Mouse (Mus musculus) MN1 (cell line): ENCODE results near the gene Gm44579.

Experiments
- DNase-seq: peaks from one replicate; pipeline ENCODE4 v3.0.0-alpha.2; 2016; ENCODE audit warnings: low spot score

The Gm44579 gene

DNA sequence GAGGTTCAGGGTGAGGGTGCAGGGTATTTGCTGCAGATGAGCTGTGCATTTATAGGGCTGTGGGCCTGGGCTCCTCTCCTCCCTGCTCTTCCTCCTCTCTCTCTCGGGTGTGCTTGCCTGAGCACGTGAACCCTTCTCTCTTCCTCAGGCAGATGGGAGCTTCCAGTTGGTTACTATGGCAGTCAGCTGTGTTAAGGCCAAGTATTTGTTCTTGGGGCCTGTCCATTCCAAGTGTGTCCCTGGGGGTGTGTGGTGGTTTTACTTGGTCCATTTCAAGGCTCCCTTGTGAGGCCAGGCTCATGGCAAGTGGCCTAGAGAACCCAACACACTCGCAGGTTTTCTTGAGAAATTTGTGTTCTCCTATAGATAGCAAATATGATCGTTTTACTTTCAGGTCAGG lies at the start of gene Gm44579, which contains the start of gene Olfr287:
Gene Gm44579 (minus strand): TSS at position 101 of the 400 bp plus-strand sequence.
Gene Olfr287 (minus strand): TSS at position 180 of the 400 bp plus-strand sequence.
- DNase-seq: no peak

GRCm38 (mm10) chr15:98257776-98258175 lies 37.0 kb upstream of the Gm44579 start:
- no peak for DNase-seq

GRCm38 (mm10) chr15:98257193-98257592 lies 36.4 kb upstream of the Gm44579 start, which contains the start of gene H1fnt:
TSS of gene H1fnt (minus strand) at chr15:98257293.
- no peak for DNase-seq

DNA sequence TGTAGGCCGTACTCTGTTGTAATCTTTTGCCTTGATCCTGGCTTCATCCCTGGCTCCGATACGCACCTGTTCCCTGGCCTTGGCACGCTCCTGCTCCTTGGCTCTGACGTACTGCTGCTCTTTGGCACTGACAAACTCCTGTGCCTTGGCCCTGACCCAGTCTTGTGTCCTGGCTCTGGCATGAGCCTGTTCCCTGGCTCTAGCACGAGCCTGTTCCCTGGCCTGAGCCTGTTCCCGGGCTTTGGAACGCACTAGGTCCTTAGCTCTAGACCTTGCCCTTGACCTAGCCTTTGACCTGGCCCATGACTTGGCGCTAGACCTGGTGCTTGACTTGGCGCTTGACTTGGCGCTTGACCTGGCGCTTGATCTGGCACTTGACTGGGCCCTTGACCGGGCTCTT lies 35.5 kb upstream of the Gm44579 start:
- no peak for DNase-seq

- DNase-seq: no peak
Measured at GRCm38 (mm10) chr15:98235442-98235841, 14.7 kb upstream of the Gm44579 start.

GRCm38 (mm10) chr15:98234350-98234749 lies 13.6 kb upstream of the Gm44579 start, which contains the start of gene Olfr286:
TSS of gene Olfr286 (minus strand) at chr15:98234450.
- no peak for DNase-seq

GRCm38 (mm10) chr15:98226096-98226495 lies 5.3 kb upstream of the Gm44579 start:
- DNase-seq: no peak

- no peak for DNase-seq
Measured at GRCm38 (mm10) chr15:98225610-98226009, 4.8 kb upstream of the Gm44579 start.

GRCm38 (mm10) chr15:98222377-98222776 lies 1.6 kb upstream of the Gm44579 start:
- DNase-seq: no peak

DNA sequence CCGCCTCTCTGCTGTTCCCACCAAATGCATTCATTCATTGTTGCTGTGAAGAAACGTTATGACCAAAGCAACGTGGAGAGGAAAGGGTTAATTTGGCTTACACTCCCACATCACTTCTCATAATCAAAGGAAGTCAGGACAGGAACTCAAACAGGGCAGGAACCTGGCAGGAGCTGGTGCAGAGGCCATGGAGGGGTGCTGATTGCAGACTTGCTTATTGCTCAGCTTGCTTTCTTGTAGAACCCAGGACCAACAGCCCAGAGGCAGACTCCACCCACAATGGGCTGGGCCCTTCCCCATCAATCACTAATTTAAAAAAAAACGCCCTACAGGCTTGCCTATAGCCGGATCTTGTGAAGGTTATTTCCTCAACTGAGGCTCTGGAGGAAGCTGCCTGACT lies 6.6 kb downstream of the Gm44579 start:
- DNase-seq: no peak

DNA sequence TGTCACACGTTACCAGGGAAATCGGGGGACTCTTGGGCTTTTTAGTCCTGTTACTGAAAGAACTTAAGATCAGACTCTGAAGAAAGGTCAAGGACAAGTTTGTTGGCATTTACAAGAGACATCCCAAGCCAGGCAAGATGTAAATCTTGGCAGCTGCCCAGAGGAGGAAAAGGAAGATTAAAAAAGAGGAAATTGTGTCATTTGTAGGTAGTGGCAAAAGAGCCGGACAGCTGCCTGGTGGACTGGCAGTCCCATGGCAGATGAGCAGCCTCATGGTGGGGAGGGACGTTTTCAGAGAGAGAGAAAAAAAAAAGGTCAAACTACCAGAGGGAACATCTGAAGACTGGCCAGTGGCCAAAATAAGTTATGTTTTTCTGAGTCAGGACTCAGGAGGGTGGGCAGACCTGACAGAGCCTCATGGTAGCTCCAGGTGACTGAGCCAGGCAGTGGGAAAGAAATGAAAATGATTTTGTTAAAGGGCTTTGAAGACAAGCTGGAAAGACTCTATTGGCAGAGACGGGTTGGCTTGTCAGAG lies 7.4 kb downstream of the Gm44579 start:
- DNase-seq: no peak

DNA sequence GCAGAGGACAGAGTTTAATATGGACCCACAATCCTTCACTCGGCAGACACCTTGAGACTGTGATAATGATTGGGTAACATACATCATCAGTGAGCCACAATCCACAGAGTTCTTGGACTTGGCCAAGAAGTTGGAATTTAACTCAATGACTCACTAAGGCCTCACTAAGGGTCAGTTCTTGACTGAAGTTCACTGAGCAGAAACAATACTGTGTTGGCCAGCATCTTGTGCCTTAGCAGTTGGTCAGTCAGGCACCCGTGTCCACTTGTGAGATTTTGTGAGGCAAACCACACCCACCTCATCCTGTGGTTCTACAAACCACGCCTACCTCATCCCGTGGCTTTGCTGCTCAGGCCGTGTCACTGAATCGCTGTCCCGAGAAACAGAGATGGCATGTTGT lies 11.1 kb downstream of the Gm44579 start:
- no peak for DNase-seq

- DNase-seq: no peak
Measured at GRCm38 (mm10) chr15:98195442-98195841, 25.3 kb downstream of the Gm44579 start, which contains the start of gene Olfr288. TSS of gene Olfr288 (minus strand) at chr15:98195542.

GRCm38 (mm10) chr15:98184456-98184855 lies 36.3 kb downstream of the Gm44579 start:
- DNase-seq: no peak

DNA sequence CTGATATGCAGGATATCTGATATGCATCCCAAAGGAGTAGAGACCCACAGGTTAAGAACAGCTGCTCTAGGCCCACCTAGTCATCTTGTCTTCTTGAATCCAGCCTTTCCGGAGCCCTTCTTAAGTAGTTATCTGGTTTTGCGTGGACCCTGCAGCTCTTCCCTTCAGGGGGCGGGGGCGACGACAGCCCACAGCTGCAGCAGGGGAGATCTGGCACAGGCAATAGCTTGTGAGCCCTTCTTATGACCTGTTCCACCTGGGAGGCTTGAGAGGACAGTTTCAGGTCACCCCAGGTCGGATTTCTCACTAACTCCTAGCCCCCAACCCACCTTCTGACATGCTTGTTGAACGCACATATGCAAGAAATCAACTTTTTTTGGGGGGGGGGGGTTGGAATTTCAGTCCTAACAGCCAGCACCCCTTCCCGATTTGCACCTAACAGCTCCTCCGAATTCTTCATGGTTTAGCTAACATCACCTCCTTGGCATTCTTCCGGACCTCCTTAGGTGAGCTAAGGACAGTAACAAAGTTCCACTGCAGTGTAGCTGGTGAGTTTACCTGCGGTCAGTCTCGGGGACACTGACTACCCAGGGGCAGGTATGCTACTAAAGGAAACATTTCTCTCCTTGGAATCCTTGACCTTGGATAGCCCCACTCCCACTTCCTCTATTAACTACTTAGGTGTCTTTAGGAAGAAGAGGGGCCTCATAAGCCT lies 38.8 kb downstream of the Gm44579 start:
- no peak for DNase-seq

DNA sequence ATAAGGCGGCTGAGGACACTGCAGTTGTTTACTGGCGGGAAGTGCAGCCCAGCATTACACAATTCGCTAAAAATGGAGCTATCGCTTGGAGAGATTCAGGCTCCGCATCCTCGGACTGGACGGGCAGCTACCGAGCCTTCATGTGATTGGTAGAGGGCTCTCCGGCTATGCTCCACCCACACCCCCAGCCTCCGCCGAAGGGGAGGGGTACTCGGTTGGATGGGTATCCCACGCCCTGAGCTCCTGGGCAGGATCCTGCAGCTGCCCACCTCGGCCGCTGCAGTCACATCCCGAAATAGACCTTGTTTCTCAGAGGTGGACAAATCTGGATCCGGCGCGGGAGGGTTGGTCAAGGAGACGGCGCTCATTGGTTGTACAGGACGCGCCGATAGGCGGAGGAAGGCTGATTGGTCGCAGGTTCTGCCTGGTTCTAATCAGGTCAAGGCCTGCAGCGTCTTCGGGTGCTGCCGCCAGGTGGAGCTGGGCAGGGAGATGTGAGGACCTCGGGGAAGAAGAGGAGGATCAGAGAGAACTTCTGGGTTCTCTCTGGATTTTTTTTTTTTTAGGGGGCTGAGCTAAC lies 39.6 kb downstream of the Gm44579 start:
- peak; percentile 98 for DNase-seq

DNA sequence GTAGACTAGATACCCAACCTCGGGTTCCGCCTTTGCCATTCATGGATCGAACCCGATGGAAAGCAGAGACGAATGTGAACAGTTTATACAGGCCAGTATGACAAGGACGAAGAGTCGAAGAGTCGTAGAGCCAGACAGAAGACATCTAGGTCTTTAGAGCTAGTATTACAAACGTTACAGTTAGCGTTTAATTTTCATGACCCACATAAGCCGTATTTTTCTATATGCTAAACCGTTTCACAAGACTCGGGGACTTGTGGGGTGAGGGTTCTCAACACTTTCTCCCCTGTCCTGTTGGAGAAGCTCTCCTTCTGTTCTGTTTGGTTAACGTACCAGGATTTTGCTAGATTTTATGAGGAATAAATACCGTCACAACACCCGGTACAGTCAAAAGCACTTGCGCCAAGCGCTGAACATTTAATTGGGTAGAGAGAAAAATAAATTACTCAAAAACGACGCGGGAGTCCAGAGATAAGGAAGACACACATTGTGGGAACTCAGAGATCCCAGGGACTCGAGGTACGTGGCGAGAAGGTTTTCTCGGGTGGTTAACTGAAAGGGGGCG lies 40.1 kb downstream of the Gm44579 start:
- DNase-seq: peak; percentile 34

GRCm38 (mm10) chr15:98177320-98177719 lies 43.5 kb downstream of the Gm44579 start:
- DNase-seq: no peak

DNA sequence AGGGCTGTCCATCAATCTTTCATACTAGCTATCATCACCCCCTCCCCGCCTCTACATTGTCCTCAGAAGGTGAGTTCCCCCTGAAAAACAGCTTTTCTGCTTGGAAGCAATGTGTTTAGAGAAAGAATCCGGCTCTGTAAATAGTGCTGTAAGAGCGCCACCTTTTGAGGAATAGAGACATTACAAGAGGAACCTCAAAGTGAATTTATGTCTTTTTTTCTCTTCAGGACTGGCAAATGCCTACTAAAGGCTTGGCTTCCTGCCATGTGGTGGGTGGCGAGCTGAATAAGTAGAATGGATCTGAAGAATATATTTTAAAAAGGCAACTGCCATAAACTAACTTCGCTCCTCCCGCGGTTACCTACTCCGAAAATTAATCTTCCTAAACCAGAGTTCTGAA lies 47.0 kb downstream of the Gm44579 start:
- DNase-seq: peak; percentile 80

DNA sequence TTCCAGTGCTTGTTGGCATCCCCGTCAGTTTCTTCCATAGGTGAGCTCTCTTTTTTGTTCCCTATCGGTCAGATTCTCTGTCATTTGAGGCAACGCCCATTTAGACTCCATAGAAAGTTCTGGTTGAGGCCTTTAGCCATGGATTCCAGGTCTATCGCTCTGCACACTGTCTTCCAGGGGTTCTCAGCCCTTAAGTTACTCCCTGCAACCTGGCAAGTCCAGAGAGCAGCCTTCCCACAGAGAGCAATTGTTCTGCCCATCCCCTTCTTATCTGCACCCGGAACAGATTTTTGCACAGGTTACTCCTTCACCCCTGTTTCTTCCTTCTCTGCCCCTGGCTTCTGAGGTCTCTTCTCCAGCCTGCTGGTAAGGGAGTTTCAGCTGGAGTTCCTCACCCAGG lies 48.7 kb downstream of the Gm44579 start:
- no peak for DNase-seq

DNA sequence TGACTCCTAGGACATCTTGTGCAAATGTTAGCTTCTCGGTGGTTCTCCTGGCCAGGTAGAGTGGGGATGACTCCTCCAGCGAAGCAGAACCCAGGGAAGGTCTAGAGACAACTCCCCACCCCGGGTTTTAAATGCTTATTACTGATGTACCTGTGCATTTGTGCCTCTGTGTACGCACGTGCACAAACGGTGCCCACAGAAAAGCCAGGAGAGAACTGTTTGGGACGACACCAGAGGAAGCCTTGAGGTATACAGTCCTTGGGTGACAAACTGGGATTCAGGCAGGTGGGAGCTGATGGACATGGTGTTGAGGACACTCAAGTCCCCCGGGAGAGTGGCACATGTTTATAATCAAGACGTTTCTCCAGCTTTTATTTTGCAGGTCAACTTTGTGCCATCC lies 49.9 kb downstream of the Gm44579 start:
- DNase-seq: no peak

GRCm38 (mm10) chr15:98170365-98170764 lies 50.4 kb downstream of the Gm44579 start:
- DNase-seq: peak; percentile 96

DNA sequence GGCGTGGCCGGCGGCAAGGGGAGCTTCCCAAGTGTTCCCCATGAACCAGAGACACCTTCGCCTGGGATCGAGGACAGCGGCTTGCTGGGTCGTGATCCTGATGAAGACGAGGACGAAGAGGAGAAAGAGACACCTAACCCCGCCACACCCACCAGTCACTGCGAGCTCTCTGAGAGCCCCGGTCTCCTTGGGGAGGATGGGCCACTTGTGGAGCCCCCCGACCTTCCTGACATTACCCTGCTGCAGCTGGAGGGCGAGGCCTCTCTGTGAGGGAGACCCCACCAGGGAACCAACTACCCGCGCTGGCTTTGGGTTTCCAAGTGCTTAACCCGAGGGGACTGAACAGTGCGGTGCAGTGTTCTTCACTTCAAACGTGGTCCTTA lies 52.2 kb downstream of the Gm44579 start:
- no peak for DNase-seq
